Mouse (Mus musculus) left cerebral cortex, postnatal 14 days (tissue): ENCODE measurements around the gene Ext2. TPM values are rescaled to one million over a fixed set of nuclear protein-coding genes. Genes with fewer than 3 reads are reported as not detected.
A peak's percentile ranks its signal among the peaks of the same experiment; 100 is the strongest.

Experiments used
- DNase-seq, 2 experiments: peaks; one replicate each; pipeline ENCODE4 v3.0.0; 2021 to 2022; ENCODE audit warnings: low spot score in 2 of 2, mixed read lengths in 1 of 2
- intact Hi-C: fragments of 180-260 bp; cut with DNase I; formaldehyde crosslinking; loops from one replicate; pipeline ENCODE4 v1.15.1; 2025
- total RNA-seq, 2 experiments: library from RNA; stranded (reverse); gene quantifications; 2 replicates each; pipeline ENCODE4 v1.2.3; 2021

Gene Ext2
- total RNA-seq, 2 experiments from 2014 or later: 53.6 to 55.7 TPM

- intact Hi-C loops: loop anchor here (10.0 kb wide), 1 partner anchor 117 kb away; no protein-coding TSS in a partner anchor
- DNase-seq: no peak
Measured at GRCm38 (mm10) chr2:93782156-93782555, 40.2 kb downstream of the Ext2 start.

GRCm38 (mm10) chr2:93780528-93780927 is 41.8 kb downstream of the Ext2 start:
- intact Hi-C loops: loop anchor here (10.0 kb wide), 1 partner anchor 116 kb away; no protein-coding TSS in a partner anchor
- DNase-seq: no peak

GRCm38 (mm10) chr2:93779897-93780208 is 42.5 kb downstream of the Ext2 start:
- no peak for DNase-seq
- intact Hi-C loops: loop anchor here (10.0 kb wide), 1 partner anchor 115 kb away; no protein-coding TSS in a partner anchor

- no peak for DNase-seq
- intact Hi-C loops: no loop called here
Measured at GRCm38 (mm10) chr2:93779081-93779896, 43.1 kb downstream of the Ext2 start.

GRCm38 (mm10) chr2:93778616-93779015 is 43.8 kb downstream of the Ext2 start:
- intact Hi-C loops: no loop called here
- DNase-seq: no peak

GRCm38 (mm10) chr2:93777056-93777430 is 45.3 kb downstream of the Ext2 start:
- DNase-seq: no peak
- intact Hi-C loops: no loop called here

GRCm38 (mm10) chr2:93776267-93777055 is 45.9 kb downstream of the Ext2 start:
- intact Hi-C loops: no loop called here
- DNase-seq: peak in 1 of 2 experiments; percentile 44

- intact Hi-C loops: no loop called here
- no peak for DNase-seq
Measured at GRCm38 (mm10) chr2:93775431-93775830, 46.9 kb downstream of the Ext2 start.

GRCm38 (mm10) chr2:93774946-93775345 is 47.4 kb downstream of the Ext2 start:
- intact Hi-C loops: no loop called here

GRCm38 (mm10) chr2:93772765-93773085 is 49.6 kb downstream of the Ext2 start:
- no peak for DNase-seq
- intact Hi-C loops: no loop called here

More at GRCm38 (mm10) chr2:93774946-93775345, 47.4 kb downstream of the Ext2 start:
- DNase-seq: no peak

- intact Hi-C loops: no loop called here
- no peak for DNase-seq
Measured at GRCm38 (mm10) chr2:93772054-93772764, 50.2 kb downstream of the Ext2 start.

GRCm38 (mm10) chr2:93770895-93771294 is 51.5 kb downstream of the Ext2 start:
- intact Hi-C loops: no loop called here
- DNase-seq: no peak

- intact Hi-C loops: no loop called here
- DNase-seq: no peak
Measured at GRCm38 (mm10) chr2:93769875-93770274, 52.5 kb downstream of the Ext2 start.

- DNase-seq: no peak
- intact Hi-C loops: no loop called here
Measured at GRCm38 (mm10) chr2:93765721-93766120, 56.6 kb downstream of the Ext2 start.

GRCm38 (mm10) chr2:93764211-93764610 is 58.2 kb downstream of the Ext2 start:
- intact Hi-C loops: no loop called here
- DNase-seq: no peak

- DNase-seq: no peak
- intact Hi-C loops: no loop called here
Measured at GRCm38 (mm10) chr2:93760389-93760788, 62.0 kb downstream of the Ext2 start.

GRCm38 (mm10) chr2:93759173-93759572 is 63.2 kb downstream of the Ext2 start:
- intact Hi-C loops: no loop called here
- peak in 1 of 2 experiments; percentile 61 for DNase-seq

GRCm38 (mm10) chr2:93758298-93758697 is 64.1 kb downstream of the Ext2 start:
- intact Hi-C loops: no loop called here
- DNase-seq: peak; percentile 43 to 47

GRCm38 (mm10) chr2:93754366-93754765 is 68.0 kb downstream of the Ext2 start:
- intact Hi-C loops: no loop called here
- DNase-seq: no peak

GRCm38 (mm10) chr2:93753147-93753758 is 69.1 kb downstream of the Ext2 start:
- intact Hi-C loops: no loop called here

More at GRCm38 (mm10) chr2:93753147-93753758, 69.1 kb downstream of the Ext2 start:
- no peak for DNase-seq
